Mouse (Mus musculus): ENCODE results near the gene Olfr316. TPM values are rescaled to one million over a fixed set of nuclear protein-coding genes. Genes with fewer than 3 reads are reported as not detected.

The Olfr316 gene
- polyA plus RNA-seq, 1 experiment from 2014 or later: not detected

Other genes with a start within 250 kb of the Olfr316 start
- gene Olfr330, start 217.9 kb upstream of the Olfr316 start, polyA plus RNA-seq (2015; fragmentation: Nextera tagmentation; extraction: Ambion mirVana): not detected in 2 replicates
- not detected in 2 replicates for gene Olfr329-ps, start 206.3 kb upstream of the Olfr316 start, polyA plus RNA-seq (2015; fragmentation: Nextera tagmentation; extraction: Ambion mirVana)
- 0.05 and 0.07 TPM in 2 replicates for gene Olfr328, start 197.1 kb upstream of the Olfr316 start, polyA plus RNA-seq (2015; fragmentation: Nextera tagmentation; extraction: Ambion mirVana)
- gene Olfr224, start 182.2 kb upstream of the Olfr316 start, polyA plus RNA-seq (2015; fragmentation: Nextera tagmentation; extraction: Ambion mirVana): not detected in 2 replicates
- gene Olfr325, start 175.0 kb upstream of the Olfr316 start, polyA plus RNA-seq (2015; fragmentation: Nextera tagmentation; extraction: Ambion mirVana): not detected in 2 replicates
- gene Olfr324, start 157.6 kb upstream of the Olfr316 start, polyA plus RNA-seq (2015; fragmentation: Nextera tagmentation; extraction: Ambion mirVana): not detected in 2 replicates
- not detected in 2 replicates for gene 2210407C18Rik, start 136.7 kb upstream of the Olfr316 start, polyA plus RNA-seq (2015; fragmentation: Nextera tagmentation; extraction: Ambion mirVana)
- not detected in 2 replicates for gene Olfr323, start 122.2 kb upstream of the Olfr316 start, polyA plus RNA-seq (2015; fragmentation: Nextera tagmentation; extraction: Ambion mirVana)
- 0.68 and 0.96 TPM in 2 replicates for gene Trim58, start 112.3 kb upstream of the Olfr316 start, polyA plus RNA-seq (2015; fragmentation: Nextera tagmentation; extraction: Ambion mirVana)
- gene Olfr322, start 94.0 kb upstream of the Olfr316 start, polyA plus RNA-seq (2015; fragmentation: Nextera tagmentation; extraction: Ambion mirVana): not detected in 2 replicates
- not detected in 2 replicates for gene Olfr320, start 71.6 kb upstream of the Olfr316 start, polyA plus RNA-seq (2015; fragmentation: Nextera tagmentation; extraction: Ambion mirVana)
- gene Olfr319, start 53.6 kb upstream of the Olfr316 start, polyA plus RNA-seq (2015; fragmentation: Nextera tagmentation; extraction: Ambion mirVana): not detected in 2 replicates
- not detected in 2 replicates for gene Olfr318, start 28.7 kb upstream of the Olfr316 start, polyA plus RNA-seq (2015; fragmentation: Nextera tagmentation; extraction: Ambion mirVana)
- gene Olfr317, start 13.5 kb upstream of the Olfr316 start, polyA plus RNA-seq (2015; fragmentation: Nextera tagmentation; extraction: Ambion mirVana): not detected in 2 replicates
- gene Olfr315, start 20.5 kb downstream of the Olfr316 start, polyA plus RNA-seq (2015; fragmentation: Nextera tagmentation; extraction: Ambion mirVana): not detected in 2 replicates
- 0.08 TPM in 1 of 2 replicates, not detected in the other for gene Olfr314, start 30.2 kb downstream of the Olfr316 start, polyA plus RNA-seq (2015; fragmentation: Nextera tagmentation; extraction: Ambion mirVana)
- gene Fam183b, start 49.2 kb downstream of the Olfr316 start, polyA plus RNA-seq (2015; fragmentation: Nextera tagmentation; extraction: Ambion mirVana): 0.47 and 0.66 TPM in 2 replicates
- gene Olfr313, start 62.3 kb downstream of the Olfr316 start, polyA plus RNA-seq (2015; fragmentation: Nextera tagmentation; extraction: Ambion mirVana): 0.12 and 0.17 TPM in 2 replicates
- gene Olfr312, start 76.5 kb downstream of the Olfr316 start, polyA plus RNA-seq (2015; fragmentation: Nextera tagmentation; extraction: Ambion mirVana): 0.11 and 0.13 TPM in 2 replicates
- gene Olfr311, start 86.5 kb downstream of the Olfr316 start, polyA plus RNA-seq (2015; fragmentation: Nextera tagmentation; extraction: Ambion mirVana): 0.17 and 0.24 TPM in 2 replicates
- gene Gm12258, start 94.4 kb downstream of the Olfr316 start, polyA plus RNA-seq (2015; fragmentation: Nextera tagmentation; extraction: Ambion mirVana): 3.9 and 5.2 TPM in 2 replicates
- gene 2810021J22Rik, start 114.5 kb downstream of the Olfr316 start, polyA plus RNA-seq (2015; fragmentation: Nextera tagmentation; extraction: Ambion mirVana): 3.3 and 4.4 TPM in 2 replicates
- gene Zfp39, start 151.5 kb downstream of the Olfr316 start, polyA plus RNA-seq (2015; fragmentation: Nextera tagmentation; extraction: Ambion mirVana): 3.3 and 3.5 TPM in 2 replicates
- gene Btnl10, start 165.2 kb downstream of the Olfr316 start, polyA plus RNA-seq (2015; fragmentation: Nextera tagmentation; extraction: Ambion mirVana): 0.16 and 0.41 TPM in 2 replicates
- gene Rnf187, start 186.2 kb downstream of the Olfr316 start, polyA plus RNA-seq (2015; fragmentation: Nextera tagmentation; extraction: Ambion mirVana): 151 and 166 TPM in 2 replicates
- 14.4 and 14.9 TPM in 2 replicates for gene Hist3h2ba, start 196.2 kb downstream of the Olfr316 start, polyA plus RNA-seq (2015; fragmentation: Nextera tagmentation; extraction: Ambion mirVana)
- gene Hist3h2a, start 202.0 kb downstream of the Olfr316 start, polyA plus RNA-seq (2015; fragmentation: Nextera tagmentation; extraction: Ambion mirVana): 26.4 and 28.5 TPM in 2 replicates
- 0.43 and 0.76 TPM in 2 replicates for gene Trim17, start 202.0 kb downstream of the Olfr316 start, polyA plus RNA-seq (2015; fragmentation: Nextera tagmentation; extraction: Ambion mirVana)
- 25.6 and 28.2 TPM in 2 replicates for gene Trim11, start 225.4 kb downstream of the Olfr316 start, polyA plus RNA-seq (2015; fragmentation: Nextera tagmentation; extraction: Ambion mirVana)